Mouse (Mus musculus) kidney, adult 8-10 months (tissue): ENCODE data around the gene Gm28308.

Experiments
- DNase-seq, 2 experiments: peaks; one replicate each; pipeline ENCODE4 v3.0.0; 2022

The Gm28308 gene

DNA sequence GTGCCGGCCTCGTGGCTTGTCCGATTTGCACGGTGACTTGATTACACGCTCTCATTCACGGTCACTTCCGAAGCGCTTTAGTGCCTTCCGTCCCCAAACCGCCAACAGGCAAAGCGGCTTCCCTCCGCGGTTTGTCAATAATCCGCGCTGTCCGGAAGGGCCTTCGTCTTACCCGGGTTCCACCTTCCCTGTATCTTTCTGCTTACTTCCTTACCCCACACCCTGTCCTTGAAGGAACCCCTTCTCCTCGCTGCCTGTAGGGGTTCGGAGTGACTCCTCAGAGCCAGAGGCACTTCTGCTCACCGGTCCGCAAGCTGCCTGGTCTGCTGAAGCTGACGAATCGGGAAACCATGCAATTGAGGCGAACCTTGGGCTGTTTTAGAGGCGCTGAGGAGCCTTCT, 33.3 kb upstream of the Gm28308 start:
- DNase-seq, result no peak

- no peak for DNase-seq
These were observed 32.6 kb upstream of the Gm28308 start, which contains the start of gene Hoxa11 for GRCm38 (mm10) chr6:52245757-52246142. Gene Hoxa11, minus strand, starts transcription at chr6:52245810.

DNA sequence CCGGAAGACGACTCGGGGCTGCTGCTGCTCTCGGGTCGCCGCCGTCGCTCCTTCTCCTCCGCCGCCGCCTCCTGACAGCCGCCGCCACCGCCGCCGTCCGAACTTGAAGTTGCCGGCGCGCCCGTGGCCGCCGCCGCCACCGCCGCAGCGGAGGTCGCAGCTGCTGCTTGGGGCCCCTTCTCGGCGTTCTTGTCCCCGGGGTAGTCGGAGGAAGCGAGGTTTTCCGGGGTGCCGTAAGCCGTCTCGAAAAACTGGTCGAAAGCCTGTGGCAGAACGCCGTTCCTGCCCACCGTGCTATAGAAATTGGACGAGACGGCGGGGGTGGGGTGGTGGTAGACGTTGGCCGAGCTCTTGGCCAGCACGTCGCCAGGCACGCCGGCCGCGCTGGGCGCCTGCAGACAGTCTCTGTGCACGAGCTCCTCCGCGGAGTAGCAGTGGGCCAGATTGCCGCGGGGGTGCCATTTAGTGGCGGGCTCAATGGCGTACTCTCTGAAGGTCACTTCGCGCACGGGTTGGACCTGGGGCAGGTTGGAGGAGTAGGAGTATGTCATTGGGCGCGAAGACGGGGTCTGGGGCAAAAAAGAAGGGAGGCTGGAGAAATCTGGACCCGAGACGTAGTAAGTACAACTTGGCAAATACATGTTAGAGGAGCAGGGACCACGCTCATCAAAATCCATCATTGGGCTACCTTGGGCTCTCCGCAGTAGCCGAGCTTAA, 32.1 kb upstream of the Gm28308 start:
- DNase-seq, result no peak

DNA sequence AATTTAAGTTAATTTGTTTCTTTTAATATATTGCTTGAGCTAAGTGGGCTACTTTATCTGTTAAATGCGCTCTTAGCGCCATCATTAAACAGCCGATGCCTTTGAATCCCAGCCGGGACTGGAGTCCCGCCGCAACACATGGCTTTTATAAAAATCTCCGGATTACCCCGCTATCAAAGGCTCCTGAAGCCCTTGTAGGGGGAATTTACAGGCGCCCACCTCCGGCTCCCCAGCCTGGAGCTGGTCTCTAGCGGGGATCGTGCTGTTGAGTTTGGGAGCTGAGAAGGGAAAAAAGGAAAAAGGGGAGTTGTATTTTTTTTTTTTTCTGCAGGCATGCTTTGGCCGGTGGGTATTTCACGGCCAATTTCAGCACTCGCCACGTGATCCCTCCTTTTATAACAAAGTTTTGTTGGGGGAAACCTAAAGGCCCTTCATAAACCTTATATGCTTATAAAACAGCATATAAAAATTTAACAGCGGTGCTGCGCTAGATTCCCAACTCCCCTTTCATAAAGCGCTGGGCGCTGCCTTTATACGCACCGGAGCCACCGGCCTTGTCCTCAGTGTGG, 31.4 kb upstream of the Gm28308 start:
- DNase-seq, result no peak

DNA sequence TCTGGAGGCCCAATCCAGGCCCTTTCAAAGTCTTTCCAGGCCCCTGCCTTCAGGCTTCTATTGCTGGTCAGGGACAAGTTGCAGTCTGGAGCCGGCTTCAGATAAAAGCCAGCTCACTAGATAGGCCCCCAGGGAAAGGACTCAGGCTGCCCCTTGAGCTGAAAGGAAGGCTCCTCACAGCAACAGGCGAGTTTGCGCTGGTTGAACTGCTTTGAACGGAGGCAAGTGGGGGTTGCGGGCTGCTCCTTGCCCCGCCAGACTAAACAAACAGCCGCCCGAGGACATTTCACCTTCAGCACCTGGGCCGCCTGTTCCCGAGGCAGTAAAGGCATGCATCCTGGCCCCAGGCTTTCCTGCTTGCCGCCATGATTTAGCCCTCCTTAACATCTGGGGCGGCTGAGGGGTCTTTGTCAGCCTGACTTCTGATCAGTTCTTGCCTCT, 30.6 kb upstream of the Gm28308 start:
- no peak for DNase-seq

DNA sequence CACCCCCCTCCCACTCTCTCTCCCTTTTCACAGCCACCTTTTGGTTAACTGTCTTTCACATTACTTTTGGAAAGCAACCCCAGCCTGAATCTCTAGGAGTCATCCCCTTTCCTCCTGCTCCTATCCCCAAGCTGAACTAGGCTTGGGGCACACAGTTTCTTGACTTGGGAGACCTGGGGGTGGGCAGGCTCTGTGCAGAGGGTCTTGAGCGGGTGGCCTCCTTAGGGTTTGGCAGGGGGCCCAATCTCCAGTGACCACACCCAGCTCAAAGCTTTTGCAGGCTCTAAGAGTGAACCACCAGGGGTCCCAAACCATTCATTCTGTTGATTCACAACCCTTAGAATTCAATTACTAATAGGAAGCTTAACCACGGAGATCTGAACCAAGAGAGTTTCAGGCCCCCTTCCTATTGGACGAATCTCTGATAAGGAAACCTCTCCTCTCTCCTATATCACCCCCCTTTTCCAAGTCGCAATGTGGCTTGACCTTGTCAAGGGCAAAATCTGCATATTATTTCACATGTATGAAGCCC, 29.7 kb upstream of the Gm28308 start:
- DNase-seq, result no peak

GRCm38 (mm10) chr6:52241001-52241621, 28.0 kb upstream of the Gm28308 start:
- no peak for DNase-seq

- peak; percentile 91 to 93 for DNase-seq
These were observed 27.4 kb upstream of the Gm28308 start, which contains the start of gene Hoxa10 for GRCm38 (mm10) chr6:52240389-52241000. Gene Hoxa10, minus strand, starts transcription at chr6:52240854.

- no peak for DNase-seq
These were observed 26.7 kb upstream of the Gm28308 start for GRCm38 (mm10) chr6:52239625-52240388.

- DNase-seq, result peak in 1 of 2 experiments; percentile 15
These were observed 25.8 kb upstream of the Gm28308 start for GRCm38 (mm10) chr6:52238976-52239375.

GRCm38 (mm10) chr6:52238155-52238545, 25.0 kb upstream of the Gm28308 start:
- DNase-seq, result peak in 1 of 2 experiments; percentile 30

DNA sequence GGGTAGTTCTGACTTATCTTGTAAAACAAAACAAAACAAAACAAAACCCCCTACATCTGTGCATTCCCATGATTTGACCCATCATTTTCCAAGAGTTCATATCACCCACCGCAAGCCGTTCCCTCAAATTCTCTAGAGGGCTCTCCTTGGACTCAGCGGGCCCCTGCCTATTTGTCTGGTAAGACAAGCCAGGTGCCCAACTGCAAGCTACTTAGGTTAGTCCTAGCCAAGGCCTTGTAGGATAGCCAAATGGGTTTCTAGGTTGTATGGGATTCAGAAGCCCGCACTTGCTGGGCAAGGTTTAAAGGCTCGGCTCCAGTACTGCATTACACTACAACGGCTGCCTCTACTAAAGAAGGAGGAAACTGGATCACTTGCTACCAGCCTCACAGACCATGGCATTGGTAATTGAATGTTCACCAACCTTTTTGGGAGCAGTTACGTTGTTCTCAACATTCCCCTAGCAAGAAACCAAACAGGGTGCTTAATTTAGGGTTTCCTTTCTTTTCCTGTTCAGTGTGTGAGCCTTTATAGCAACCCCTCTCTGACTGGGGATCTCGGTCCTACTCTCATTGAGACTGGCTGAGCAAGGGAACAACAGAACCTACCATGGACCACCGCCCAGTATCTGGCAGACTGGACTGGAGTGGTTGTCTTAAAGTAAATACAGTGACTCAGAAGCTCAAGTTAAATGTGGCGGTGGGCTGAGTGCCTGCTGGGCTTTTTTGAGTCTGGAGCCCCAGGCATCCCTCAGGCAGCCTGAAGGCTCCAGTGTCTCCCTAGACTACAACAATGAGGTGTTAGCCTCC, 24.4 kb upstream of the Gm28308 start:
- DNase-seq, result peak in 1 of 2 experiments; percentile 28

- peak in 1 of 2 experiments; percentile 14 for DNase-seq
These were observed 23.7 kb upstream of the Gm28308 start for GRCm38 (mm10) chr6:52236806-52237205.

DNA sequence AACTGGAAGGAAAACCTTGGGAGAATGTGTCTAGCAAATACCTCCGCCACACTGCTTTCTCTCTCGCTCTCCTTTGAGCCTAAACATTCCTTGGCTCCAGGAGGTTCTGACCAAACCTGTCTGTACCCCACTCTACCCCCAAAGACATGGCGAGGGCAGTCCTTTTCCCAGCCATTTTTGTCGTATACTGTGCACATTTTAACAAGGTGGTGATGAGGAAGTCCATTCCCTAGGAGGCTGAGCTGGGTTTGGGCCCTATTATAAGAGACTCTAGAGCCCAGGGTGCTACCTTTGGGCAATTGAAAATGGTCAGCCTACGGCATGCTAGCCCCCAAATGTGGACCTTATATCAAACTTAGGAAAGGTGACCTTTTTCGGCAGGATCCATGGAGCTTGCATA, 22.7 kb upstream of the Gm28308 start:
- no peak for DNase-seq

DNA sequence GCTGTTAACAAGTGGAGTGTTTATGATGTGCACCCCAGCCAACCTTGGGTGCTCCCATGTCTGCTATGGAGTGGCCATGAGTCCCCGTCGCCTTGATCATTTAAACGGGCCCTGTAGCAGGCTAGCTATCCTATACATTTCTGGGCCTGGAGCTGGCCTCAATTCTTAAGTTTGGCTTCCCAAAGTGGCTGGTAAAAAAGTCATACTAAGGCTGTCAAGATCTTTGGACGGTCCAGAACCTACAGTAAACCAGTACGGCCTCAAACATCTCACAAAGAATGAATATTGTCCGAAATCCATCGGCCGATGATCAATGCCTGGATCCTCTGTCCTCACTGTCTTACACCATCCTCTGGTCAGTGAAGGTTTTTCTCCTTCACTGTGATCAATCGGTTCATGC, 22.1 kb upstream of the Gm28308 start:
- DNase-seq, result no peak

DNA sequence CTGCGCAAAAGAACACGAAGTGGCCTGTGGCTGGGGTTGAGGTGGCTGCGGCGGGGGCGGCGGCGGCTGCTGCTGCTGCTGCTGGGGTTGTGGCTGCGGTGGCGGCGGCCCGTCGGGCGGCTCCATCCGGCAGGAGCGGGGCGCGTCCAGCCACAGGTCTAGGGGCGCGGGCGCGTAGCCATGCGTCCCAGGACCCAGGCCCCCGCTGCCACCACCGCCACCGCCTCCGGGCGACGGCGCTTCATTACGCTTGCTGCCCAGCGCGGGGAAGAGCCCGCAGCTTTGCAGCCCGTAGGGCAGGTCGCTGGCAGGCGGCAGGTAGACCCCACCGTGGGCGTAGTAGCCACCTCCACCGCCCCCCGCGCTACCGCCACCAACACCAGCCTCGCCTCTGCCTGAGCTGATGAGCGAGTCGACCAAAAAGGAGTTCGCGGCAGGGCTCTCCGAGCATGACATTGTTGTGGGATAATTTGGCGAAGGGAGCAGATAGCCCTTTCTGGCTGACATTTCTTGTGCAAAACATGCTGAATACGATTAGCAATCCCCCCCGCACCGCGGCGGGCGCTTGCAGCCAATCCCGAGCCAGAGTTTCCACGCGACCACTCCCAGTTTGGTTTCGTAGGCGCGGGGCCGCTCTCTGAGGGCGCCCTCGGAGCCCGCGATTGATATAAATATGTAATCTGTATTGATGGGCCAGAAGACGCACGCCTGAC, 21.4 kb upstream of the Gm28308 start:
- no peak for DNase-seq

DNA sequence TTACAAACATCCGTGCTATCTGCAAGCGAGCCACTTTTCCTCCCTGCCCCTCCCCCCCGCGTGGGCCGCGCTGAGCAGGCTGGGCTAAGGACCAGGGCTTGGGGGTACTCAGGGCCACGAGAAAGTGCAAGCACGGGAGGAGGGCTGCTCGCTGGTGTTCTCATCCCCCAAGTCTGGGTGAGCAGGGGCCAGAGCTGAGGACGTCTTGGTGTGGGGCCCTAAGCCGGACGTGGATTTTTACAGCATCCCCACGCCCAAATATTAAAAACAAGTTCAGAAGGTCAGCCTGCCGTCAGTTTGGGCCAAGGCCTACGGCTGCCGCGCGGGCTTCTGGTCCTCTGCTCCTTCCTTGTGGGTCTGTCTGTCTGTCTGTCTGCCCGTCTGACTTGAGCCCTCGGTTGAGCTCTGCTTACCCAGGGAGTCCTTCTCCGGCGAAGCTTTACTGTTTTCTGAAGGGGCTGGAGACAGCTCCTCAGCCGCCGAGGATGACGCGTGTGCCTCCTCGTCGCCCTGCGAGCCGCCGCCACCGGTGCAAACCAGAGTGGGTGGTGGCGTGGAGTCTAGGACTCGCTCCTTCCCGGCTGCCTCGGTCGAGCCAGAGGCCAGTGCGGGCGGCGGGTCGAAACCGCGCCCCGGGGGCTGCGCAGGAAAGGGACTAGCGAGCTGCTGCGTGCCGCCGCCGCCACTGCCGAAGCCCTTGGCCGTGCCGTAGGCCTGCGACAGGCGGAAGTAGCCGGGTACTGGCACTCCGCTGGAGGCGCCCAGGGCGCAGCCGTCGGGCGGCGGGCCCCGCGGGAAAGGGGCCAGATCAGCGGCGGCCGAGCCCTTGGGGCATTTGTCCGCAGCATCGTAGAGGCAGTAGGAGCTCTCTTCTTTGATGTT, 20.6 kb upstream of the Gm28308 start:
- DNase-seq, result peak; percentile 88 to 90

DNA sequence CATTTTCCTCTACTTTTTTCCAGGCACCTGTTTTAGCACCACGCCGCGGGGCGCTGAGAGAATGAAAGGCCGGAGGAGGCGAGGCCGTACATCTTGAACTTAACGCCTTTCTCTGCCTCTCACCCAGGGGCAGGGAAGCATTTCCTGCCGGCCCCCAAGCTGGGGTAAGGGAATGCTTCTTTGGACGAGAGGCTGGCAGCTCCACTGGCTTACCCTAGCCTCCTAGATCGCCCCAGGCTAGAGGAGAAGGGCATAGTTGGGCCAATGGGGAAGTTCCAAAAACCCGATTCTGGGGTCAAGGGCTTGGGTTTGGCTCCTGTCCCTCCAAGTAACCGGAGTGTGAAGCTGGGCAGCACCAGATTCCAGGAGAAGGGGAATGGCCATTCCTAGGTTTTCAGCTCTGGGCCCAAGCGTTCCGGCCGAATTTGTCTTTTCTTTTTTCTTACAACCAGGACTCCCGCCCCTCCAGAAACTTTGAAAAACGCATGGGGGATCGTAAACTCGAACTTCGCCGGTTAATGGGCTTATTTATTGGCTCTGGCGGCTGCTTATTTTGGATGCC, 19.9 kb upstream of the Gm28308 start:
- no peak for DNase-seq

DNA sequence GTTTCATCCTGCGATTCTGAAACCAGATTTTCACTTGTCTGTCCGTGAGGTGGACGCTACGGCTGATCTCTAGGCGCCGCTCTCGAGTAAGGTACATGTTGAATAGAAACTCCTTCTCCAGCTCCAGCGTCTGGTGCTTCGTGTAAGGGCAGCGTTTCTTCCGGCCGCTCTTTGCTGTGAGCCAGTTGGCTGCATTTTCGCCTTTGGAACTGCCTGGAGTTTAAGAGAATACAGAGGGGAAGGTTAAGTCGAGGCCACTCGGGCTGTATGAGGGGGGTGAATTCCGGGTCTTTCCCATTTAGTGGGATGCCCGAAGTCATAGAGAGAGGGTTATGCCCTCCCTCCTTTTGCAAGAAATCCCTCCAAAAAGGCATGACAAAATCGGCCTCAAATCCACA, 19.4 kb upstream of the Gm28308 start:
- DNase-seq, result no peak
